Mouse (Mus musculus): Measurements from ENCODE around the gene Pbxip1.

Pbxip1 gene

DNA sequence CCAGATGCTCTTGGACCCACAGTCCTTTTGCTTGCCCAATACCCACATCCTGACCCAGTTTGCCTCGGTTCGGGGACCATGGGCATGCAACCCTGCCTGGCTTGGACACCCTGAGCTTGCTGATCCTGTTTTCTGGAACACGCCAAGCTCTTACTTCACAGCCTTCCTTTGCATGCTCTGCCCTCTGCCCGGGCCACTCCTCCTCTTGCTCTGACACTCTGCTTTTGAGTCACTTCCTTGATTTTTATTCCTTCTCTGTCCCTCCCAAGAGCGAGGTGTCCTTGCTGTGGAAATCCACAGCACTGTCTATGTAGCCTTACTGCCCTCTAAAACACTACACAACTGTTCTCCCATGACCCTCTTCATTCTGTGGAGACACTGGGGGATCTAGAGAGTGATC is 45.7 kb downstream of the Pbxip1 start:
- DNase-seq (ENCODE audit: low spot score in 2 of 2) = no peak

DNA sequence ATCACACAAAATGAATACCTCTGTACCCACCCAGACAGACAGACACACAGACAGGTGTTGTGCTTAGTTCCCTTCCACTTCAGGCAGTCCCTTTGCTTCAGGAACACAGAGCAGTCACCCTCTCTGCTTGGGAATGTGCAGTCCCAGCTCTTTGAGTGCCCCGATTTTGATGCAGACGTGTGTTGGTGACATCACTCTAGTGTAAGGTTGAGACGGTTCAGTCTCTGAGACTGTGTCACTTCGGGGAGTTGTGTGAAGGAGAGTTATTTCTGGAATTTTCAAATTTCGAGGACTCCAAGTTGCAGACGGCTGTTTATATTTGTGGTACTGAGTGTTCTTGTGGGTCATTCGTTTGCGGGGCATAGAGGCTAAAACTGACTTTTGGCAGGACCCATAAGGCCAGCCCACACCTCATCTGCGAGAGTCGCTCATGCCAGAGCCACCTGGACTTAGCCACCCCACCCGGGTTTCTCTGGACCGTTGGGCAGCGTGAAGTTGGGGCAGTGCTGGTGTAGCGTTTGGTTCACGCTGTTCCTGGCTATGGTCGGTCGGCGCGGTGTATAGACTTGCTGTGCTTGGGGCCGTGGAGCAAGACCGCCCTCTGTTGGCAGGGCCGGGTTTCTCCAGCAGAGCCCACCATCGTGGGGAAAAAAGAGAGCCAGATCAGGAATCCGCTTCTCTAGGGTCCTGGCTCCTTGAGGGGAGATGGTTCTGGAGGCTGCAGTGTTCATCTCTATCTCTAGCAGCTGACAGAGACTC is 48.4 kb downstream of the Pbxip1 start:
- peak; percentile 61 to 82 for DNase-seq (ENCODE audit: low spot score in 2 of 2)

DNA sequence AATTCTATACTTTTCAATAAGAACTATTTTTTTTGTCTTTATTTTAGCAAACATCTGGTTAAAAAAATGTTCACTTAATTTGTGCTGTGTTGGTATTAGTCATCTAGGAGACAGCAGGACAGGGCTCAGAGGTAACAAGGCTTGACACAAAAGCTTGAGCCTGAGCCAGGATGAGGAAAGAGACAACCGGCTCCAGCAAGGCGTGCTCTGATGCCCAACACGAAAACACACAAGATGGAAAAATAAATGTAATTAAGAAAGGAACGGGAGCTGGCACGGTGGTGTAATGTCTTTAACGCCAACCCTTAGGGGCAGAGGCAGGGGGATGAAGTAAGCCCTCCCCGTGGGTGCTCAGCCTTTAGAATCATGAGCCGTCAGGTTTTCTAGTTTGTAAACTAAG is 49.6 kb downstream of the Pbxip1 start:
- DNase-seq (ENCODE audit: low spot score in 2 of 2) = no peak

GRCm38 (mm10) chr3:89486916-89487702 is 50.6 kb downstream of the Pbxip1 start:
- DNase-seq (ENCODE audit: low spot score in 2 of 2) = no peak

DNA sequence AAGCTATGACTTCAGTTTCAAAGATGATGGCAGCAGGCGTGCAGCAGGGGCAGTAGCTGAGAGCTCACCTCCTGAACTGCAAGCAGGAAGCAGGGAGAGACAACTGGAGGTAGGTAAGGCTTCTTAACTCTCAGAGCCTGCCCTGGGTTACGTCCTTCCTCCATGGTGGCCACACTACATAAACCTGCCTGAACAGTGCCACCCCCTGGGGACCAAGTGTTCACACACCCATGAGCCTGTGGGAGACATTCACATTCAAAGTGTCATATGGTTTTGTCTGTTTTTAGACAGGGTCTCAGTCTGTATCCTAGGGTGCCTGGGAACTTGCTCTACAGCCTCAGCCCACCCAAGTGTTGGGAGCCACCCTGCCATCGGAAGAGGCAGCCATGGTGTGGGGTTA is 54.3 kb downstream of the Pbxip1 start:
- DNase-seq (ENCODE audit: low spot score in 2 of 2) = no peak

DNA sequence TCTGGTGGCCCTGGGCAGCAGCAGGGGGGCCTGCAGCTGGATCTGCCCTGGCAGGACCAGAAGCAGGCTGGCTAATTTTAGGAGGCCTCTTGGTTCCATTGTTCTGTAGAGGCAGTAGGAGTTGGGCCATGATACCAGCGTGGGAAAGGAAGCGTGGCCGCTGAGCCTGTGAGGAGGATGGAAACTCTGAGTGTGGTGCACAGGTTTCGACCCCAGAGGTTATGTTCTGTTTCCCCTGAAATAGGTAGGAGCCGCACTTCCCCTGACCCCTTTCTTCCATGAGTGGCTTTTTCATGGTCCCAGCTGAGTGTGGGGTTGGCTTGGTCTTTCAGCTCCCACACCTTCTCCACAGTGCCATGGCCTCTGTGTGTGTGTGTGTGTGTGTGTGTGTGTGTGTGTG is 55.1 kb downstream of the Pbxip1 start:
- no peak for DNase-seq (ENCODE audit: low spot score in 2 of 2)

DNA sequence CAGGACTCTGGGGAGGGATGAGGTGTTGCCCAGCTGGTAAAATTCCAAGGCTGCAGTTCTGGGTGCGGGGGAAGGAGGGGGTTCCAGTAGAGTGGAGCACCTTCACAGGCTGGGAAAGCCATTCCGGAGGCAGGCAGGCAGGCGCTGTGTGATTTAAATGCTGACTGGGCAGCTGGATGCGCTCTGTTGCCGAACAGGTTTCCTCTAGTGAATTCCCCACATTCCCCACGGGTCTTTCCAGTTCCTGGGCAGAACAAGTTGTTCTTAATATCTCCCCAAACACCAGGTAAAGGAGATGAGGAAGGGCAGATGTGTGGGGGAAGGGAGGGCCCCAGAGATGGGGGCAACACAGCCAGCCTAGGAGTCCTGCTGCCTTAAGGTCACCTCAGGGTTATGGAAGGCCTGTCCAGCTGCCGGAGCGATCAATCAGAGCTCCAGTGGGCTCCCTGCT is 56.2 kb downstream of the Pbxip1 start:
- no peak for DNase-seq (ENCODE audit: low spot score in 2 of 2)

DNA sequence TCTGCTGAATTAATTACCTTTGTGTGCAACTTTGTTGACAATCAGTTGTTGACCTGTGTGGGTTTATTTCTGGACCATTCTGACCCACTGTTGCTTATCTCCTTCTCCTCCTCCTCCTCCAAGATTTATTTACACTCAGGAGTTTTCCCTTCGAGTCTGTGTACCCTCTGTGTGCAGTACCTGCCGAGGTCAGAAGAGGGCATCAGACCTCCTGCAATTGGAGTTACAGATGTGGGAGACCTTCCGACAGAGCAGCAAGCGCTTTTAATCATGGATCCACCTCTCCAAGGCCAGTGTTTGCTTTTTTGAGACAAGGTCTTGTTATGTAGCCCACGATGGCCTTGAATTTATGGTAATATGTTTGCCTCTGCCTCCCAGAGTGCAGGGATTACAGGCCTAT is 58.1 kb downstream of the Pbxip1 start:
- no peak for DNase-seq (ENCODE audit: low spot score in 2 of 2)

DNA sequence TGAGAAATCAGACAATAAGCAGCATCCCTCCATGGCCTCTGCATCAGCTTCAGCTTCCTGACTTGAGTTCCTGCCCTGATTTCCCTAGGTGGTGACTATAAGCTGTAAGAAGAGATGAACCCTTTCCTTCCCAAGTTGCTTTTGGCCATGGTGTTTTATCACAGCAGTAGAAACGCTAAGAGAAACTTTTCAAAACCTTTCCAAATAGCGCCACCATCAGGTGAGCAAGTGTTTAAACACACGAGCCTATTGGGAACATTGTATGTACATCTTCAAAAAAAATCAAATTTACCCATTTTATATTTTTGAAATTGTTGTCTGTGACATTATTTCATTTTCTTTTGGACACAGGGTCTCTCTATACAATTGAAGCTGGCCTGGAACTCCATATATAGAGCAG is 59.9 kb downstream of the Pbxip1 start:
- DNase-seq (ENCODE audit: low spot score in 2 of 2) = no peak

DNA sequence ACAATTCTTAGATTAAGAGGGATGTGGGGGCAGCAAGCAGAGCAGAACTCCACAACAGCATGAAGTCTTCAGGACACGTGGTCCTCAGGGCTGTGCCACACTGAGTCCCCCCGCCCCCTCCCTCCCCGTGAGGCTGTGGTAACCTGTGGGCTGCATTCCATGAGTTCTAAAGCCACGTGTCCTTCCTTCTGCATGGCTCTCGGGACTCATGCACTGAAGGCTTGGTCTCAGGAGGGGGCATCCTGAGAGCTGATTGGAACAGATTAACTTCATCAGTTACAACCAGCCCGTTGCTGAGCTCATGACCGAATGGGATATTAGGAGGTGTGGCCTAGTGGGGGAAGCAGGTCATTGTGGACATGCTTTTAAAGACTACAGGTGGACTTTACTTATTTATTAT is 63.2 kb downstream of the Pbxip1 start:
- no peak for DNase-seq (ENCODE audit: low spot score in 2 of 2)

All from spleen, postnatal 10 days (tissue).